Mouse (Mus musculus) lung, postnatal 0 days (tissue): ENCODE measurements at regions not wholly inside any gene's neighbourhood (a gene's known extent, or its start where the extent isn't known, plus 50 kb on each side); places are given as distances from the start of the nearest gene placed in this dataset.
A peak's percentile ranks its signal among the peaks of the same experiment; 100 is the strongest.

Experiments
- ATAC-seq: fragments of 200-750 bp; cut with Nextera tagmentation; 2 replicates; pipeline ENCODE4 v1.8.0; 2017; ENCODE audit warnings: moderate library complexity
- DNase-seq: peaks from one replicate; pipeline ENCODE4 v3.0.0-alpha.2; 2016; ENCODE audit warnings: low spot score
- H3K27ac ChIP-seq: fragments of 300-500 bp; sonication (generic); 2 replicates; pipeline ENCODE4 v1.5.1; 2014; ENCODE audit warnings: antibody characterized with exemption, mild to moderate bottlenecking, low read length, mixed read lengths
- H3K27me3 ChIP-seq: fragments of 300-500 bp; sonication (generic); replicated peaks from 2 replicates; pipeline ENCODE4 v1.6.1; 2014; ENCODE audit warnings: low read length, mixed read lengths; ENCODE audit not compliant: insufficient read depth
- H3K36me3 ChIP-seq: fragments of 300-500 bp; sonication (generic); 2 replicates; pipeline ENCODE4 v1.6.1; 2014; ENCODE audit warnings: low read length, mixed read lengths; ENCODE audit not compliant: insufficient read depth
- H3K4me1 ChIP-seq: fragments of 300-500 bp; sonication (generic); 2 replicates; pipeline ENCODE4 v1.6.1; 2014; ENCODE audit warnings: antibody characterized with exemption, low read depth, low read length, mixed read lengths; ENCODE audit not compliant: insufficient read depth
- H3K4me2 ChIP-seq: fragments of 300-500 bp; sonication (generic); replicated peaks from 2 replicates; pipeline ENCODE4 v1.6.1; 2014; ENCODE audit warnings: low read depth, mild to moderate bottlenecking, low read length, moderate library complexity, mixed read lengths
- H3K4me3 ChIP-seq: fragments of 300-500 bp; sonication (generic); 2 replicates; pipeline ENCODE4 v1.5.1; 2014; ENCODE audit warnings: low read depth, low read length
- H3K9ac ChIP-seq: fragments of 300-500 bp; sonication (generic); replicated peaks from 2 replicates; pipeline ENCODE4 v1.6.1; 2014; ENCODE audit warnings: low read depth, mild to moderate bottlenecking
- H3K9me3 ChIP-seq: fragments of 300-500 bp; sonication (generic); 2 replicates; pipeline ENCODE4 v1.6.1; 2016; ENCODE audit warnings: low read length, mixed read lengths
- CTCF ChIP-seq: IDR thresholded peaks from 2 replicates; pipeline ENCODE4 v1.5.1; 2016; ENCODE audit warnings: antibody characterized with exemption, mild to moderate bottlenecking
- EP300 ChIP-seq: IDR thresholded peaks from 2 replicates; pipeline ENCODE4 v1.6.1; 2016; ENCODE audit warnings: antibody characterized with exemption, mild to moderate bottlenecking, control low read depth
- WGBS: fragments of 180-500 bp; shearing (Covaris S2); extraction: QIAGEN DNeasy Blood & Tissue Kit; methylation state at CpG from one replicate; pipeline ENCODE4 v1.1.7; 2014; 5-methylcytosine and 5-hydroxymethylcytosine counted together

GRCm38 (mm10) chr9:100041776-100042175, 165.8 kb upstream of the Sox14 start:
- no peak for DNase-seq
- Histone ChIP-seq H3K4me3 (no peak overlapping the region), H3K4me1 (no peaks in the 10 kb centered on the region), H3K4me2 (no peak overlapping the region), H3K9ac (no peak overlapping the region), H3K36me3 (no peaks in the 10 kb centered on the region), H3K27ac (no peak overlapping the region), H3K9me3 (no peaks in the 10 kb centered on the region), H3K27me3 (no peaks in the 10 kb centered on the region)
- 54% methylated on average over 6 of the region's 6 CpGs for WGBS
- no peak for ATAC-seq
- no peak for TF ChIP-seq EP300

GRCm38 (mm10) chr9:100023641-100024040, 147.7 kb upstream of the Sox14 start:
- Histone ChIP-seq H3K27me3 (no peaks in the 10 kb centered on the region), H3K9me3 (no peaks in the 10 kb centered on the region), H3K27ac (no peak overlapping the region), H3K4me1 (no peaks in the 10 kb centered on the region), H3K9ac (no peak overlapping the region), H3K4me3 (no peak overlapping the region), H3K36me3 (no peaks in the 10 kb centered on the region), H3K4me2 (no peak overlapping the region)
- WGBS = 45% methylated on average over 5 of the region's 5 CpGs
- ATAC-seq (no peak), DNase-seq (peak; percentile 23)
- TF ChIP-seq EP300 (no peak), CTCF (no peak)

GRCm38 (mm10) chr9:100022035-100022434, 146.1 kb upstream of the Sox14 start:
- H3K4me1 ChIP-seq = no peaks in the 10 kb centered on the region
- H3K27me3 ChIP-seq = no peaks in the 10 kb centered on the region
- no peak overlapping the region for H3K9ac ChIP-seq
- no peak for DNase-seq
- no peaks in the 10 kb centered on the region for H3K36me3 ChIP-seq
- no peaks in the 10 kb centered on the region for H3K9me3 ChIP-seq
- H3K4me3 ChIP-seq = no peak overlapping the region
- ATAC-seq = no peak
- 63% methylated on average over 3 of the region's 3 CpGs for WGBS
- no peak overlapping the region for H3K4me2 ChIP-seq
- TF ChIP-seq EP300 (no peak), CTCF (no peak)
- H3K27ac ChIP-seq = no peak overlapping the region

GRCm38 (mm10) chr9:99995204-99995603, 119.2 kb upstream of the Sox14 start:
- H3K9me3 ChIP-seq = no peaks in the 10 kb centered on the region
- no peak overlapping the region for H3K4me2 ChIP-seq
- H3K4me1 ChIP-seq = no peaks in the 10 kb centered on the region
- peaks cover 14% of the 10 kb centered on the region for H3K27me3 ChIP-seq
- no peak overlapping the region for H3K4me3 ChIP-seq
- no peak overlapping the region for H3K27ac ChIP-seq
- TF ChIP-seq EP300 = no peak
- TF ChIP-seq CTCF = no peak
- H3K9ac ChIP-seq = no peak overlapping the region
- 40% methylated on average over 8 of the region's 8 CpGs for WGBS
- no peaks in the 10 kb centered on the region for H3K36me3 ChIP-seq
- ATAC-seq = no peak
- no peak for DNase-seq

- no peak for TF ChIP-seq CTCF
- no peak for TF ChIP-seq EP300
- WGBS = 3% methylated on average over 30 of the region's 30 CpGs
- ATAC-seq (no peak), DNase-seq (peak; percentile 19)
- Histone ChIP-seq H3K4me3 (no peak overlapping the region), H3K4me1 (no peaks in the 10 kb centered on the region), H3K9me3 (no peaks in the 10 kb centered on the region), H3K9ac (no peak overlapping the region), H3K4me2 (no peak overlapping the region), H3K36me3 (no peaks in the 10 kb centered on the region), H3K27me3 (peaks cover 14% of the 10 kb centered on the region), H3K27ac (no peak overlapping the region)
Observed at GRCm38 (mm10) chr9:99994285-99995144, 118.5 kb upstream of the Sox14 start.

- Histone ChIP-seq H3K27me3 (no peaks in the 10 kb centered on the region), H3K27ac (no peak overlapping the region), H3K4me1 (no peaks in the 10 kb centered on the region), H3K36me3 (no peaks in the 10 kb centered on the region), H3K9ac (no peak overlapping the region), H3K4me2 (no peak overlapping the region), H3K9me3 (no peaks in the 10 kb centered on the region), H3K4me3 (no peak overlapping the region)
- ATAC-seq (no peak), DNase-seq (no peak)
- WGBS = 19% methylated on average over 1 of the region's 1 CpGs
- no peak for TF ChIP-seq EP300
- no peak for TF ChIP-seq CTCF
Observed at GRCm38 (mm10) chr9:99987376-99987775, 111.4 kb upstream of the Sox14 start.
